Mouse (Mus musculus) right cerebral cortex, postnatal 36 days (tissue): ENCODE data around the gene Prima1.

Source experiments
- DNase-seq, 2 experiments: peaks; one replicate each; pipeline ENCODE4 v3.0.0; 2022; ENCODE audit warnings: low spot score in 2 of 2, mixed read lengths in 1 of 2

The Prima1 gene

DNA sequence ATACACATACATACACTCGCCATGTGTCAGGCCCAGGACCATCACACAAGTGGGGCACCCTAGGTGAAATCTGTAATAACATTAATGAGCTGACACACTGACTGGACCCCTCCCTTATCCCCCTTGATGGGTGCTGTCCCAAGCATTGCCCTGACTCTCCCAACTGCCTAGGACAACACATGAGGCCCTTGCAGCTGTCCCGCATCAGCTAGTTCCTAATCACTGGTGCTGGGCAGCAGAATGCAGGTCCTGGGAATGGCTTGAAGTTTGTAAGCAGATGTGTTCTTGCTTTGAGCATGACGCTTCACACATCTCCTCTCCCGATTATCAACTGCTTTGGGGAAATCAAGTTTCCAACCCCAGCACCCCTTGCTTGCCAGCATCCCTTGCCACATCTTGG, 15.8 kb downstream of the Prima1 start:
- no peak for DNase-seq

DNA sequence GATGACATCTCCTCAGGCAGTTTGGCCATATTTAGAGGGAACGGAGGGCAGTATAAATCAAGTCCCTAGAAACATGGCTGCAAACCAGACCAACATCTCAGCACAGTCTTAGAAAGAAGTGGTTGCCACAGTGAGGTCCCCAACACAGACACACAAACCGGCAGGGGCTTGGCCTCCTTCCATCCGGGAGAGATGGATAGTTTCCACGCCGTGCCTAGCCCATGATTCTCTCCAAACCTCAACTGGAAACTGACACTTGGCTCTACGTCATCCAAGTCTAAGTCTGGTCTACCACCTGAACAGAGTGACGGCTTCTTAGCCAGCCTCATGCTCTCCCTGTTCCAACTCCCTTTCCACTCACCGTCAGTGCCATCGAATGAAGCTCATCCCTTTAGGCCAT, 18.3 kb downstream of the Prima1 start:
- DNase-seq: no peak

DNA sequence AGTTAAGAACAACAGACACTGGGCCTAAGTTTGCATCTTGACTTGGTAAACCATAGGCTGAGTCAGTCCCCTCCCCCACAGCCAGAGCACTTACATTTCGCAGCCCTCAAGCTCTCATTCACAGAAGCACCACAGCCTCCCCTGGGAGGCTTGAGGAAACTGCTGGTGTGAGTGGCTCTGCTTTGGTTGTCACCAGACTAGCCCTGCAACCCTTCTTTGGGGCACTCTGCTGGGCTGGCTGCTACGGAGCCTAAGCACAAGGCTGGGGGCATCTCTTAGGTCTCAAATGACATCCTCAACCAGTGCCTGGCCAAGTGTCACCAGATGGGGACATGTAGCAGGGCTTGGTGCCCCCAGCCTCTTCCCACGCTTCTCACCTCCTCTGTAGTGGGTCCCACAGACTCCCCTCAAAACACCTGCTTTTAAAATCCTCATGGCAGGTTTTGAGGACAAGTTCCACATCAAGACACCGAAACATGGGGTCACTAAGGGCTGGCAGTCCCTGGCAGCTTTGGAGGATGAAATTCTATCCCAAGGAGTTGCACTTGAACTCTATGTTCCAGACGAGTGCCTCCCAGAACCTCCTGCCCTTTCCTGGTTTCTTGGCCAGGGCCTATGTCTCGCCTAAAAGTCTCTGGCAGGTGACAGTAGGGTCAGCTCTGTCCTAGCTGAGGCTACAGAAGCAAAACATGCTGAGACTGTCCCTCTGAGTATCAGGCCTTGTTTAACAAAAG, 25.9 kb downstream of the Prima1 start:
- no peak for DNase-seq

- no peak for DNase-seq
These were observed 27.2 kb downstream of the Prima1 start for GRCm38 (mm10) chr12:103214797-103215196.

- DNase-seq: no peak
These were observed 27.7 kb downstream of the Prima1 start for GRCm38 (mm10) chr12:103214270-103214669.

- DNase-seq: no peak
These were observed 28.4 kb downstream of the Prima1 start for GRCm38 (mm10) chr12:103213591-103213990.

- DNase-seq: peak in 1 of 2 experiments; percentile 22
These were observed 30.9 kb downstream of the Prima1 start for GRCm38 (mm10) chr12:103211078-103211477.

DNA sequence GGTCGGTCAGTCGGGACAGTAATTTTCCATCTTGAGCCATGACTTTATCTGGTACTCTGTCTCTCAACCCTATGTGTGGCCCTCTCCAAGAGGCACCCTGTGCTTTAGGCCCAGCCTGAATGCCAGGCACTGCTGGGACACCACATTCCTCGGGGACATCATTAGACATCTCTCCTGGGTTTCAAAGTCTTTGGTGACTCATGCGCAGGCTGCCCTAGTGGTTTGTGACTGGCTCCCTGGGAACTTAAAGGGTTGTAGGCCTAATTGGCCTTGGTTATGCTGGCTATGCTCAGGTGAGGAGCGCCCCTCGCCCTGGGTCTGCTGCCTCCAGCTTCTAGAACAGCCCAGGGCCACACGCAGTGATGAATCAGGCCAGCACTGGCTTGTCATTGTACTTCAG, 32.4 kb downstream of the Prima1 start:
- DNase-seq: no peak

DNA sequence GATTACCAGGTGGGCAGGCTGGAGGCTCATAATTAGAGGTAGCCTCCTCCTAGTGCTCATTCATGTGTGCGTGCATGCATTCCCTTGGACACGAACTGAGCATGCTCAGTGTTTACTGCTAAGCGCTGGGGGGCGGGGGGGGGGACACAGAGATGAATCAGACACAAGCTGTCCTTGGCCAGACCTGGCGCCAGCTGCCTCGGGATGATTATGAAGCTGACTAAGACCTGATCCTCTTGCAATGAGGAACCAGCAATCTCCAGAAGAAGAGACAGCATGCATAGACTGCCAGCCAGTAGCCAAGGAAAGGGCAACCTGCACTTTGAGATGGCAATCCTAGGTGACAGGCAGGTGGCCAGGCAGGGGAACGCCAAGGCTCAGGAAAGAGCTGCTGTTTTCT, 36.4 kb downstream of the Prima1 start:
- DNase-seq: peak in 1 of 2 experiments; percentile 52

GRCm38 (mm10) chr12:103202592-103203544, 39.1 kb downstream of the Prima1 start:
- DNase-seq: no peak

GRCm38 (mm10) chr12:103192996-103193395, 49.0 kb downstream of the Prima1 start:
- DNase-seq: no peak

- peak; percentile 67 to 81 for DNase-seq
These were observed 52.2 kb downstream of the Prima1 start for GRCm38 (mm10) chr12:103189771-103190170.

DNA sequence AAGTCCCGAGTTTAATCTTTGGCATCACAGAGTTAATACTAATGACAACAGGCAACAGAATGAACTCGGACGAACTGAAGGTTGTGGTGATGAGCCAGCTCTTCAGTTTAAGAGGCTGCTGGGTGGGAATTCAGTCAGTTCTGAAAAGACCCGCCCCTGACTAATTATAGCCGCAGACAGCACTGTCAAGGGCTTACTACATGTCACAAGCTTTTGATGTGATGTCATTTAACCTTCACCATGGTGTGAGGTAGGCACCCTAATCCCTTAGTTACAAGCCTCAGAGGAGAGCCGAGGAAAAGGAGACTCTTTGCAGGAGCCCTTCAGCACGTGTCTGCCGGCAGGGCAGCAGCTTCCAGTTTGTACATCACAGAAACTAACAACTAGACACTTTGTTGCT, 53.7 kb downstream of the Prima1 start:
- no peak for DNase-seq

GRCm38 (mm10) chr12:103187020-103187419, 54.9 kb downstream of the Prima1 start:
- DNase-seq: no peak

DNA sequence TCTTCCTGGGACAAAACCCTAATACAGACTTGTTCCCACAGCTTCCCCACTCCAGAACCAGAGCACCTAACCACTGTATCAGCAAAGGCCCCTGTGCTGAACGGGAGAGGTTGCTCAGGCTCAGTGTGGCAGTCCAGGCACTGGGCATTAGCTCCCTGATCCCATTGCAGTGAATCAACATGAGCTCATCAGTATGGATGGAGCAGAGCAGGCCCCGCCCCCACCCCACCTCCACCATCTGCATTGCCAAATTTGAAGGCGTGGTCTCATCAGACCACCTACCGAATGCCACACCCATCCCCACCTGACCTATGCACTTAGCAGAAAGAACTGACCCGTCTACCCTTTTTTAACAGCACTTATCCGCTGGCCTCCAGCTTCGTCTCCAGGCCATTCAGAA, 58.9 kb downstream of the Prima1 start:
- no peak for DNase-seq

GRCm38 (mm10) chr12:103168892-103169291, 73.1 kb downstream of the Prima1 start:
- no peak for DNase-seq

DNA sequence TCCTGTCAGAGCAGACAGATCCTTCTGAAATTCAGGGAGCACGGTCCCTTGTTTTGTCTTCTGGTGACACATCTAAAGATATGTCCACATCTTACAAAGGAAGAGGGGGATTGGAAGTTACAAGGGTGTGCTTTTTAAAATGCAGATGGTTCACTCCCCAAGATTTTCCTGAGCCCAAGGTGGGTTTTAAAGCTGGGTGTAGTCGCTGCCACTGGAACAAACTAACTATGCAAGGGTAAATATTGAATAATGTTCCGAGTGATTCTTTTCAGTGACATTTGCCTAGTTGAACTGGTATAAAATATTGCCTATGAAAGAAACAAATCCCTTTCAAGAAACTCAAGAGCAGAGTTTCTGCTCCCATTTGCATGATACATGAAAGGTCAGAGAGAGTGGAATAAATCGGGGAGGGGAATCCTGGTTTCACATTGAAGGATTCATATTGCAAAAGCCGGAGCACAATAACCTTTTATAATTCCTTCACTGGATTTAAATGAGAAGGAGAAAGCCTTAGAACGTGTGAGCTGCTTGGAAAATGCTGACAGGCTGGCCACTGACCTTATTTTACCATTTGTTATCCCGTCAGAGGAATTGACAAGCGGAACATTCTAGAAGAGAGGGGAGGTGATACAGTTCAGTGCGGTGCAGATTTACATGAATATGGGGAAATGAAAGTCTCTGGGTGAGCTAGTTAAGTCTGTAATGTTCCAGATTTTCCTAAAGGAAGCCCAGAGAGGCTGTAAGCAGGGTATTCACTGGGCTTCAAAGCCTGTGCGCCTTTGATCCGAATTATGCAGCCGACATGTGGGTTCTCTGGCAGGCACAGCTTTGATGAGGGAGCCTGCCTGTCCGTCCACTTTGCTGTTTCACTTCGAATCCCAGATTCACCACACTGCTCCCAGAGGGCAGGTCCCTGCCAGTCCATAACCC, 77.6 kb downstream of the Prima1 start:
- no peak for DNase-seq

DNA sequence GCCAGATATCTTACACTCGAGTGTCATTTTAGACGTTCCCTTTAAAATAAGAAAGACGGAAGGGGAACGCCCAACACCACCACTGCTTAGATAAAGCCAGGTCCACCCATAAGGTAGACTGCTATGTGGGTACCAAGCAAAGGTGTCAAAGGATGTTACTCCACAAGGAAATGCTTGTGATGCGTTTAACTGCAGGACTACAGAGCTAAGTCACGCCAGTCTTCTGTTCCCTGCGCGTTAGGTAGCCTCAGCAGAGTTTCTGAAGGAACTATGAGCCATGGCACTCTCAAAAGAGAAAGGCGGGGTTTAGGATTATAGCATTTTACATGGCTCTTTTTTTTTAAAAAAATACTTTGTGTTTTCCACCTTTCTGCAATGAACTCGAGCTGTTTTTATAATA, 78.4 kb downstream of the Prima1 start:
- no peak for DNase-seq

GRCm38 (mm10) chr12:103160721-103161120, 81.2 kb downstream of the Prima1 start:
- DNase-seq: no peak

DNA sequence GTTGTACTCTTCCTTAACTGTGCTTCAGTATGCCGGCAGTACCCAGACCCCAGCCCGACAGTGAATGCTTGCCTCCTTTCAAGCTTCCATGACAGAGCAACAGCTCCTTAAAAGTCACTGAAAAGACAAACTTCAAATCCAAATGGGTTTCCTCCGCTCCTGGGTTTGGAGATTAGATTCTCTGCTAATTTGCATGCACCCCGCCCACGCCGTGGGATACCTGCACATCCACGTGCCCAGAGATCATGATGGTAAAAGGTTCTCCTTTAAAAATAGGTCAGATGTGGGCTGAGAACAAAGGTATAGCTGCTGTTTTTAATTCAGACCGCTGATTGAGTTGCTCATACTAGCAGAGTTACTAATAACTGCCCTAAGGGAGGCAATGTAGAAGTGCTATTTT, 82.9 kb downstream of the Prima1 start:
- DNase-seq: peak in 1 of 2 experiments; percentile 23

- no peak for DNase-seq
These were observed 84.6 kb downstream of the Prima1 start for GRCm38 (mm10) chr12:103157129-103157910.
